Mouse (Mus musculus) forebrain, embryonic 15.5 days (tissue): ENCODE data around the gene Fzd10. TPM values are rescaled to one million over a fixed set of nuclear protein-coding genes. Genes with fewer than 3 reads are reported as not detected.

Source experiments
- ATAC-seq: fragments of 200-750 bp; cut with Nextera tagmentation; replicated peaks from 2 replicates; pipeline ENCODE4 v1.8.0; 2017; ENCODE audit warnings: mild to moderate bottlenecking, moderate TSS enrichment, moderate library complexity
- H3K27ac ChIP-seq: fragments of 300-500 bp; sonication (generic); replicated peaks from 2 replicates; pipeline ENCODE4 v1.5.1; 2015; ENCODE audit warnings: mild to moderate bottlenecking, inconsistent platforms
- H3K27me3 ChIP-seq: fragments of 300-500 bp; sonication (generic); 2 replicates; pipeline ENCODE4 v1.6.1; 2015; ENCODE audit warnings: inconsistent platforms
- H3K36me3 ChIP-seq: fragments of 300-500 bp; sonication (generic); 2 replicates; pipeline ENCODE4 v1.6.1; 2015; ENCODE audit warnings: mild to moderate bottlenecking, inconsistent platforms
- H3K4me1 ChIP-seq: fragments of 300-500 bp; sonication (generic); 2 replicates; pipeline ENCODE4 v1.6.1; 2015; ENCODE audit warnings: inconsistent platforms
- H3K4me2 ChIP-seq: fragments of 300-500 bp; sonication (generic); replicated peaks from 2 replicates; pipeline ENCODE4 v1.6.1; 2015; ENCODE audit warnings: mild to moderate bottlenecking, inconsistent platforms
- H3K4me3 ChIP-seq: fragments of 300-500 bp; sonication (generic); 2 replicates; pipeline ENCODE4 v1.5.1; 2015; ENCODE audit warnings: mild to moderate bottlenecking, inconsistent platforms
- H3K9ac ChIP-seq: fragments of 300-500 bp; sonication (generic); replicated peaks from 2 replicates; pipeline ENCODE4 v1.6.1; 2015; ENCODE audit warnings: mild to moderate bottlenecking, inconsistent platforms
- H3K9me3 ChIP-seq: fragments of 300-500 bp; sonication (generic); 2 replicates; pipeline ENCODE4 v1.6.1; 2016; ENCODE audit warnings: inconsistent platforms
- WGBS: fragments of 180-500 bp; shearing (Covaris S2); methylation state at CpG from one replicate; pipeline ENCODE4 v1.1.7; 2015; ENCODE audit warnings: mixed read lengths; 5-methylcytosine and 5-hydroxymethylcytosine counted together
- polyA plus RNA-seq: library from polyadenylated mRNA; unstranded; fragments of >200 nt; fragmentation: Nextera tagmentation; extraction: Ambion mirVana; gene quantifications from 2 replicates; pipeline ENCODE4 v1.2.1, GENCODE M21; 2015

The Fzd10 gene
- polyA plus RNA-seq, 1 experiment from 2014 or later, result 1.1 TPM

DNA sequence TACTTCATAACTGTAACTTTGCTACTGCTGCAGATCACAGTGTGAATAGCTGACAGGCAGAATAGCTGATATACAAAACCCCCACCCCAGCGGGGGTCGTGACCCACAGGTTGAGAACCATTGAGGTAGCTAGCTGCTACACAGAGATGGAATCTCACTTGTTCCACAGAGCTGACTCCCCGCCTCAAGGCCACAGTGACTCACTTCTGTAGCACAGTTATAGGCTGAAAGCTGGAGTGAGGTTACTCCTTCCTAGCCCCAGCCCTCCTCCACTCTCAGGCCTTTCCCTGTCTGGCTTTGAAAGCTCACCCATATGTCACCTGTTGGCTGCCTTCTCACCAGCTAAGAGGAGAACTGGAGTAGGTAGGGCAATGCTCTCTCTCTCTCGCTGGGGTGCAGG lies 19.7 kb upstream of the Fzd10 start:
- Histone ChIP-seq H3K4me1 (no peaks in the 10 kb centered on the region), H3K27ac (no peak overlapping the region), H3K9me3 (no peaks in the 10 kb centered on the region), H3K4me2 (no peak overlapping the region), H3K9ac (no peak overlapping the region), H3K36me3 (no peaks in the 10 kb centered on the region), H3K27me3 (no peaks in the 10 kb centered on the region), H3K4me3 (no peak overlapping the region)
- WGBS, result 64% methylated on average over 4 of the region's 4 CpGs
- ATAC-seq, result no peak

DNA sequence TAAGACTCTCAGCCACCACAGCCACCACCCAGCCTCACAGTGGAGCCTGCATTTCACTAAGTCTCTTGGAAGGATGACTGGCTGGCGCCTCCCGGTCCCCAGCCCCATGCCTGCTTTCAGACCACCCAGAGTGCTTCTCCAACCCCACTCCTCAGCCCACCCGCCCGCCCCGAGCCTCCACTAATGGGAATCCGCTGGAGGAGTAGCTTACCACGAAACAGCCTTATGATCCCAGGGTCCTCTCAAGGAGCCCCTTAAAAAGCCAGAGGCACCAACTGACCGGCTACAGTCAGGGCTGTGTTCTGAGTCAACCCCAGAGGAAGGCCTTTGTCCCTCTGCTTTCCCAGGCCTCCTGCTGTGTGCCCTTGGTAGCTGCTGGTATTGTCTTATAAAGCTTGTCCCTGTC lies 19.1 kb upstream of the Fzd10 start:
- H3K36me3 ChIP-seq, result no peaks in the 10 kb centered on the region
- 7% methylated on average over 8 of the region's 8 CpGs for WGBS
- no peaks in the 10 kb centered on the region for H3K27me3 ChIP-seq
- H3K9me3 ChIP-seq, result no peaks in the 10 kb centered on the region
- H3K27ac ChIP-seq, result no peak overlapping the region
- H3K9ac ChIP-seq, result no peak overlapping the region
- no peak overlapping the region for H3K4me2 ChIP-seq
- H3K4me1 ChIP-seq, result no peaks in the 10 kb centered on the region
- ATAC-seq, result no peak
- H3K4me3 ChIP-seq, result no peak overlapping the region

DNA sequence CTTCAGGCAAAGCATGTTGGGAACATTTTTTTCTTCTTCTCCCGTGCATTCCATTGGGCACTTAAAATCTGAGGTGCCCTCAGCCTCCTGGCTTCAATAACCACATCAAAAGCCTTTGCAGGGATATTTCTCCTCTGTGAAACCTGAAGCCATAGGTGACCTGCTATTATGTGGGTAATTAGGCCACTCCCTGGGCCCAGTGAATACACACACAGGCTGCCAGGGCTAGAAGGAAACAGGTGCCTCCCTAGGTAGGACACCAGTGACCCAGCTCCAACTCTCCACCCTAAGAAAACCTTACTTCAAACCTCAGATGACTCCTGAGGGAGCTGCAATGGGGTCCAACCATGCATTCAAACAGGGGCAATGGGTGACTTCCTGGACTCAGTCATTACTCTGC lies 11.4 kb upstream of the Fzd10 start:
- Histone ChIP-seq H3K27ac (no peak overlapping the region), H3K36me3 (no peaks in the 10 kb centered on the region), H3K4me2 (no peak overlapping the region), H3K27me3 (peaks cover 24% of the 10 kb centered on the region; the same call in 1 of the 2 replicates), H3K4me1 (no peaks in the 10 kb centered on the region), H3K9me3 (no peaks in the 10 kb centered on the region), H3K9ac (no peak overlapping the region), H3K4me3 (no peak overlapping the region)
- WGBS, result 75% methylated on average over 1 of the region's 1 CpGs
- ATAC-seq, result no peak

DNA sequence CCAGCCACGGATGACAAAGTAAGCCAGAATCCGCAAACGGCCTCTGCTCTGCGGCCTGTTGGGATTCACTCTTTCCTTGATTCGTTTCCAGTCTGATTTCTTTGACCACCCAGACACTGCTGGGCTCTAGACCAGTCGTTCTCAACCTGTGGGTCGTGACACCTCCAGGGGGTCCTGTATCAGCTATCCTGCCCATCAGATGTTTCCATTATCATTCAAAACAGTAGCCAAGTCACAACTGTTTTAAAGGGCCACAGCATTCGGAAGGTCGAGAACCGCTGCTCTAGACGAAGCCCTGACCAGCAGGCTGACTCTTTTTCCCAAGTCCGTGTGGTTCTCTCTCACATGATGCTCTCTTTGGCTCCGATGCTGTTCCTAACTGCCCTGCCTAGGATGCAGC lies 7.2 kb upstream of the Fzd10 start:
- no peaks in the 10 kb centered on the region for H3K36me3 ChIP-seq
- no peak overlapping the region for H3K4me3 ChIP-seq
- no peak overlapping the region for H3K4me2 ChIP-seq
- H3K27ac ChIP-seq, result no peak overlapping the region
- H3K9ac ChIP-seq, result no peak overlapping the region
- peaks cover 16% of the 10 kb centered on the region for H3K4me1 ChIP-seq
- WGBS, result 81% methylated on average over 13 of the region's 13 CpGs
- no peak for ATAC-seq
- no peaks in the 10 kb centered on the region for H3K9me3 ChIP-seq
- H3K27me3 ChIP-seq, result peaks cover 57% of the 10 kb centered on the region

DNA sequence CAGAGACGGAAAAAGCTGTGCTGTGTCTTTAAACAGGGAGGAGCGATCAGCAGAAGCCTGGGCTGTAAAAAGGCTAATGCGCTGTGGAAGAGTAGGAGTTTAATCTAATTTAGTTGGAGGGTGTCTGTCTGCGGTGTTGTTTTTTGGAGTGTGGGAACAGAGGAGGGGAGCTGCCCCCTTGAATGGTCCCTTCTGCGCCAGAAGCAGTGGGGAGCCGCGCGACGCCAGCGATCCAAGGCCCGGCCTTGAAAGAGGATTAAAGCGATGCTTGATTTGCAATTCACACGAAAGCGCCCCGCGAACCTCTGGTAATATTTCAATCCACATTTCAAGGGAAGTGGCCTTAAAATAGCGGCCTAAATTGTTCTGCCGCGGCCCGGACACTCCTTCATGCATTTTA lies 3.8 kb upstream of the Fzd10 start:
- Histone ChIP-seq H3K9ac (peak overlapping the region; percentile 39), H3K4me1 (peaks cover 48% of the 10 kb centered on the region), H3K4me2 (peak overlapping the region; percentile 50), H3K9me3 (no peaks in the 10 kb centered on the region), H3K36me3 (no peaks in the 10 kb centered on the region), H3K4me3 (peak overlapping the region; percentile 34), H3K27ac (no peak overlapping the region), H3K27me3 (peaks cover 87% of the 10 kb centered on the region)
- no peak for ATAC-seq
- WGBS, result under 1% methylated on average over 20 of the region's 20 CpGs

DNA sequence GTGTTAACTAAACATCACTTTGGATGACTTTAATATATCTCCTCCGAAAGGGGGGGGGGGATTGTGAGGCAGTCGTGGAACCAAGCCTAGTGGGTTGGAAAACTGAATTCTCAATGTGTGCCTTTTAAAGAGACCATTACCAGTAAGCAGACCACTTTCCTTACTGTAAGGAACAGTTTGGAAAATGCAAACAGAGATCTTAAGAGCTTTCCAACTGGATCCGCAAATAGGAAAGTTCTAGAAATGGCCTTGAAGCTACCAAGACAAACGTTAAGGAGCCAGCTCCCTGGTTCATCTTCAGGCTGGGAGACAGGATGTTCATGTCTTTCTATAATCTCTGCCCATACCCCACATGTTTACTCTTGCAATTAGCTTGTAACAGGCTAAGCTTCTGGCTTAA lies 3.3 kb upstream of the Fzd10 start:
- H3K27ac ChIP-seq, result no peak overlapping the region
- no peak overlapping the region for H3K9ac ChIP-seq
- no peak for ATAC-seq
- H3K4me1 ChIP-seq, result peaks cover 48% of the 10 kb centered on the region
- no peaks in the 10 kb centered on the region for H3K9me3 ChIP-seq
- no peaks in the 10 kb centered on the region for H3K36me3 ChIP-seq
- H3K27me3 ChIP-seq, result peaks cover 93% of the 10 kb centered on the region
- 5% methylated on average over 4 of the region's 4 CpGs for WGBS
- no peak overlapping the region for H3K4me2 ChIP-seq
- H3K4me3 ChIP-seq, result no peak overlapping the region; the same call in 1 of the 2 replicates

DNA sequence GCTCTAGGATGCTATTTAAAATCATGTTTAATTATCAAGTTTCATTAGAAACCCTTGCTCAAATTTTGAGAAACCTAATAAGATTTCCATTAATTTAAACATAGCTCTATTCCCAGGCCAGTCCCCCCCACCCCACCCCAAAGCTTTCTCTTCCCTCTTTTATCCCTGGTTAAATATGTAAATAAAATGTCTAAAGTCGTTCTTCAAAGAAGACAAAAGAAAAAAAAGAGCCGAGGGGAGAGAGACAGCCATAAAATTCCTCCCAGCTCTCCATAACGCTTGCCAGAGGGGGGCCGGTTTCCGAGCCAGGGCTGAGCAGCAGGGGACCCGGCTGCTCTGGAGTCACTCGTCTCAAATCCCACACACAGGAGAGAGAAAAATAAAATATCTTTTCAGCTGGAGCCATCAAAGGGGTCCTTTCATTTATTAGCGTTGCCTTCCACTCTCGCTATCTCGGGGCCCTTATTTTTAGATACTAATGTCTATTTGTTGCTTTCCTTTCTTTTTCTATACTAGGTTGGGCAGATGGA lies 2.4 kb upstream of the Fzd10 start:
- no peak for ATAC-seq
- peaks cover 94% of the 10 kb centered on the region for H3K27me3 ChIP-seq
- H3K36me3 ChIP-seq, result no peaks in the 10 kb centered on the region
- H3K4me3 ChIP-seq, result no peak overlapping the region
- H3K9me3 ChIP-seq, result no peaks in the 10 kb centered on the region
- no peak overlapping the region for H3K27ac ChIP-seq
- peaks cover 48% of the 10 kb centered on the region for H3K4me1 ChIP-seq
- WGBS, result under 1% methylated on average over 10 of the region's 10 CpGs
- no peak overlapping the region for H3K9ac ChIP-seq
- H3K4me2 ChIP-seq, result no peak overlapping the region; the same call in 1 of the 2 replicates

DNA sequence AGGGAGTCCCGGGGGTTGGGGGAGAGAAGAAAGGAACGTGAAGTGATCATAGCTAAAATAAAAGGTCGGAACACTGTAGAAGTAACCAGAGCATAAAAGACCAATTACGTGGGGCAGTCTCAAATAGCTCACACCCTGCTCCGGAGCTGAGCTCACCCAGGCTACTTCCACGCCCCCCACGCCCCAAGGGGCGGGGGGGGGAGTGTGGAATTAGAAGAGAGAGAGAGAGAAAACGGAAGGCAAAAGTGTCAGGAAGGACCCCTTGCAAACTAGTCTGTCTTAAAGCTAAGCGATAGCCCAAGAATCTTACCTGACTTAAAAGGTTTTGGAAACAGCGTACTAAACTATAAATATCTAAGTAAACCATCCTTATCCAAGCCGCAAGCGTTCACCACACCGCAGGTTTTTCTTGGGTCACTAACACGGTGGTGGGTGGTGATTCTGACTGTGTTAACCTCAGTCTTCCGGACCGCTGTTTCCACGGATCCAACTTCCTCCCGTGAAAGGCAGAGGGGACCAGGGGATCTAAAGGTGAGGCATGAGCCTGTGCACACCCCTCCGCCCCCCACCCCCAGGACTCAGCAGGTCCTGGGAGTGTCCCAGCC lies 1.8 kb upstream of the Fzd10 start:
- Histone ChIP-seq H3K27me3 (peaks cover 93% of the 10 kb centered on the region), H3K4me2 (peak overlapping the region; percentile 98; the same call in 1 of the 2 replicates), H3K4me1 (peaks cover 48% of the 10 kb centered on the region), H3K9me3 (no peaks in the 10 kb centered on the region), H3K36me3 (no peaks in the 10 kb centered on the region), H3K4me3 (peak overlapping the region; percentile 53), H3K27ac (no peak overlapping the region), H3K9ac (no peak overlapping the region)
- ATAC-seq, result no peak
- under 1% methylated on average over 20 of the region's 20 CpGs for WGBS

DNA sequence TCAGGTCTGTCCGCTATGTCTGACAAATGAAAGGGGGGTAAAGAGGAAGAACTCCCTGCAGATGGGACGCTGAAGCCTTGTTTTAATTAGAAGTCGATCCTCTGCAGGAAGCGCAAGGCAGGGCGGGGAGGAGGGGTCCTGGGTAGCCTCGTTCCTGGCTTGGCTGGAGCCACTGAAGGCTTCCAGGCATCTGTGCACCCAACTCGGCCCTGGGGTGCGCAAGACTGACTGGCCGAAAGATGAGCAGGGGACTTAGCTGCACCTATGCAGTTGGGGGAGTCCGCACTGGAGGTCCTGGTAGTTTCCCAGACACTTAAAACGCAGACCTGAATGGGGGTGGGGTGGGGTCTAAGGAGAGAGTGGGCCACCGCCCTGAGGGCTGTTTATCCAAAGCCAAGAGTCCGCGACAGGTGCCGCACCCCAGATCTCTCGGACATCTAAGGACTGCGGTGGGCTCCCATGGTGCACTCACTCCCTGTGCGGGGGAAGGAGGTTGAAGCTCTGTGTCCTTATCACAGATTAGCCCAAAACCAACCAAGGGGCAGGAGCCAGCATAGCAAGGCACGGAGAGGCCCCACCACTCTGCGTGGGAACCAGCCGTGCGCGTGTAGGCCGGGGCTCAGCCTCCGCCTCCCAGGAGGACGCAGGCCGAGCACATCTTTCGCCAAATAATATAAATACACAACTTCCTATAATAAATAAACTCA lies 1.1 kb upstream of the Fzd10 start:
- no peak for ATAC-seq
- Histone ChIP-seq H3K36me3 (no peaks in the 10 kb centered on the region), H3K27me3 (peaks cover 93% of the 10 kb centered on the region), H3K4me3 (peak overlapping the region; percentile 53), H3K4me2 (peak overlapping the region; percentile 98), H3K27ac (no peak overlapping the region; the same call in 1 of the 2 replicates), H3K9ac (no peak overlapping the region), H3K9me3 (no peaks in the 10 kb centered on the region), H3K4me1 (peaks cover 48% of the 10 kb centered on the region)
- WGBS, result under 1% methylated on average over 28 of the region's 28 CpGs

DNA sequence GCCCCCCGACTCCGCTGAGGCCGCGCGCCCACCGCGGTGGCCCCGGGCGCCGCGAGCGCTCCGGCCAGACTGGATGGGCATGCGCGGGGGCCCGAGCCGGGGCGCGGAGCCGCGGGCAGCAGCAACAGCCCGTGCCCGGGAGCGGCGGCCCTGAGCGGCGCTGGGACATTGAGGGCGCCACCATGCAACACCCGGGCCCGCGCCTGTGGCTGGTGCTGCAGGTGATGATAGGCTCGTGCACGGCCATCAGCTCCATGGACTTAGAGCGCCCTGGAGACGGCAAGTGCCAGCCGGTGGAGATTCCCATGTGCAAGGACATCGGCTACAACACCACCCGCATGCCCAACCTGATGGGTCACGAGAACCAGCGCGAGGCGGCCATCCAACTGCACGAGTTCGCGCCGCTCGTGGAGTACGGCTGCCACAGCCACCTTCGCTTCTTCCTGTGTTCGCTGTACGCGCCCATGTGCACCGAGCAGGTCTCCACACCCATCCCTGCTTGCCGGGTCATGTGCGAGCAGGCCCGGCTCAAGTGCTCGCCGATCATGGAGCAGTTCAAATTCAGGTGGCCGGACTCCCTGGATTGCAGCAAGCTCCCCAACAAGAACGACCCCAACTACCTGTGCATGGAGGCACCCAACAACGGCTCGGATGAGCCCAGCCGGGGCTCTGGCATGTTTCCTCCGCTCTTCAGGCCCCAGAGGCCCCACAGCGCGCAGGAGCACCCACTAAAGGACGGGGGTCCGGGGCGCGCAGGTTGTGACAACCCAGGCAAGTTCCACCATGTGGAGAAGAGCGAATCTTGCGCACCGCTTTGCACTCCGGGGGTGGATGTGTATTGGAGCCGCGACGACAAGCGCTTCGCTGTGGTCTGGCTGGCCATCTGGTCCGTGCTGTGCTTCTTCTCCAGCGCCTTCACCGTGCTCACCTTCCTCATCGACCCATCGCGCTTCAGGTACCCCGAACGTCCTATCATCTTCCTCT lies 684 bp downstream of the Fzd10 start:
- H3K9ac ChIP-seq, result peak overlapping the region; percentile 32
- no peak overlapping the region for H3K27ac ChIP-seq
- peak; percentile 46 for ATAC-seq
- H3K4me2 ChIP-seq, result peak overlapping the region; percentile 98
- peak overlapping the region; percentile 53 for H3K4me3 ChIP-seq
- H3K27me3 ChIP-seq, result peaks cover 90% of the 10 kb centered on the region
- H3K36me3 ChIP-seq, result no peaks in the 10 kb centered on the region
- peaks cover 48% of the 10 kb centered on the region for H3K4me1 ChIP-seq
- under 1% methylated on average over 77 of the region's 87 CpGs for WGBS
- H3K9me3 ChIP-seq, result no peaks in the 10 kb centered on the region

DNA sequence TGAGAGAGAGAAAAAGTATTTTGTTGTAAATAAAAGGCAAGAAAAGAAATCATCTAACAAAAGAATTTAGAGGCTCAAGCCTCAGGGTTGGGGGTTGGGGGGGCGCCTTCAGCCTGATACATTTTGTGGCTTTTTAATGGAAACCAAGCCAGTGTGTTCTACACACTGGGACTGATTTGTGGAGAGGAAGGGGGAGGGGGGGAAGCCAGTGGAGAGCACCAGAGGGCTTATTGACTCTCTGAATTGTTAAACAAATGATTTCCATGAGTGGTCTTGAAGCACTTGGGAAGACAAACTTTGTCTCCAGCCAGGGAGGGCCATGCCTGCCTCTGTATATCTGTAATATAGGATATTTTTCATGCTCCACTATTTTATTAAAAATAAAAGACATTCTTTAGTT lies 3.0 kb downstream of the Fzd10 start:
- H3K4me2 ChIP-seq, result no peak overlapping the region
- H3K9ac ChIP-seq, result no peak overlapping the region
- peaks cover 89% of the 10 kb centered on the region for H3K27me3 ChIP-seq
- ATAC-seq, result no peak
- H3K4me3 ChIP-seq, result no peak overlapping the region
- H3K27ac ChIP-seq, result no peak overlapping the region
- peaks cover 33% of the 10 kb centered on the region for H3K4me1 ChIP-seq
- 23% methylated on average over 1 of the region's 1 CpGs for WGBS
- H3K9me3 ChIP-seq, result no peaks in the 10 kb centered on the region
- no peaks in the 10 kb centered on the region for H3K36me3 ChIP-seq

DNA sequence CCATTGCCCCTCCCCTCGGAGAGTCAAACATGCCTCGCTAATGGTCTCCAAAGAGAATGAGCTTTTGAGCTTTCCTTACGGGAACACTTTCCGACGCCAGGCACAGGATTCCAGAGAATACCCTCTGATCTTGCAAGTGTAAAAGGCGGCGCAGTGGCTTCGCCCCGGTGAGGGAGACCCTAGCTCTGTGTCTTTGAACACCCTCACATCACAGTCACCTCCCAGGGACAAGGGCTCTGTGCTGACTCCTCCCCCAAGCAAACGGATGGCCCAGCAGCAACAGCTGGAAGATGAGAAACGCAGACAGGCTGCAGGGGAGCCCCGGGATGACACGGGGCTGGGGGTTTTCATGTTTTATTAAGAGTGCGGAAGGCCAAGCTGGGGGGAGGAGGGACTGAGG lies 6.0 kb downstream of the Fzd10 start:
- Histone ChIP-seq H3K9ac (no peak overlapping the region), H3K4me1 (peaks cover 6% of the 10 kb centered on the region), H3K27me3 (peaks cover 69% of the 10 kb centered on the region), H3K4me3 (no peak overlapping the region), H3K4me2 (no peak overlapping the region), H3K27ac (no peak overlapping the region), H3K9me3 (no peaks in the 10 kb centered on the region), H3K36me3 (no peaks in the 10 kb centered on the region)
- no peak for ATAC-seq
- WGBS, result 4% methylated on average over 14 of the region's 14 CpGs
